Mouse (Mus musculus) layer of hippocampus, postnatal 14 days (tissue): ENCODE measurements at regions not wholly inside any gene's neighbourhood (a gene's known extent, or its start where the extent isn't known, plus 50 kb on each side); places are given as distances from the start of the nearest gene placed in this dataset.
A peak's percentile ranks its signal among the peaks of the same experiment; 100 is the strongest.
"Not testable (repeated sequence)": the region's sequence is repeated elsewhere in the genome, so short reads cannot be mapped to it uniquely, and the experiment has no call there.

Experiments used
- DNase-seq, 2 experiments: peaks; one replicate each; pipeline ENCODE4 v3.0.0; 2021 to 2022; ENCODE audit warnings: low spot score in 2 of 2, mixed read lengths in 1 of 2

DNA sequence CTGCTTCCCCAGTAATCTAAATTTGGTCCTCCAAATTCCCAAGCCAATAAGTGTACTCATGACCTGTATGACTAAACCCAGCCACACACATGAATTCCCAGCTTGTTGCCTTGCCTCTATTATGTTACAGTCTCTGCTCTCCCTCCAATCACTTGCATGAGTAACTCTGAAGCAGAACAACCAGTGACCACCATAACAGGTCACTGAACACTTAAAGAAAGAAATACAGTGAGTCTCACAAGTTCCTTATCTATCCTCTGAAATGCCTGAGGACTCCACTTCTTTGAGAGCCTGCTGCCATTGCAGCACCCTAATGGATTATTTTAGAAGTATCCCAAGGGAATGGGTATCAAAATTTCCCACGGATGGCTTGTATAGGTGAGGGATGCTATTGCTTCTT is 909.7 kb downstream of the Sorcs3 start:
- no peak for DNase-seq

DNA sequence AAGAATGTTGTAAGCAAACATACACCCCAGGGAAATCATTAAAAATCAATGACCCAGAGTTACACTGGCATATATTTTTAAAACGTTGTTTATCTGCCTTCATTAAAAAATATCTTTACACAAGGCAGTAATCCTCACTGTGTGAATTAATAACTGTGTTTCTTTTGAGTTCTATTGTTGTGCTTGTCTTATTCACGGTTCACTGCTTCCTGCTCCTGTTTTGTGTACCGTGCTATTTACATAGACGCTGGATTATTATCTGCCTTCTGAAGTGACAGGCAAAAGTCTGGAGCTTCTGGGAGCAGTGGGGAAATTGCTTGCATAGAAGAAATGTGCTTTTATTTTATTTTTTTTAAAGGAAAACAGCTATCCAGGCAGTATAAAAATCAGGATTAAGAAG is 925.8 kb downstream of the Sorcs3 start:
- DNase-seq: no peak

DNA sequence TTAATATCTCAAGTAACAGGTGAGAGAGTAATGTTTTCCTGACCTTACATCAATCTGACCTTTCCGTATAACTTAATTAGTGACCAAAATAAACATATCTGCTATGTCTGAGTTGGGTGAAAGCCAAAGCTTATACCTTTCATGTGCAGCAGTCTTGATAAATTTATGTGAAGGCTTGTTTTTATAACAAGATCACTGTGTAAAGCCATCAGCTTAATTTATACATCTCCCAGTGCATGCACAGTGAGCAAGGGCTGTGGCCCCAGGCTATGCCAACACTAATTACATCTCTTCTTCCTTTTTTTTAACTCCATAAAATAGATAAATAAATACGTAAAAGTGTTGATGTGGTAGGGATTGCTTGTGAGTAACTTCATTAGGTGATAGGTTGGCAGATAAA is 966.3 kb downstream of the Sorcs3 start:
- DNase-seq: no peak

DNA sequence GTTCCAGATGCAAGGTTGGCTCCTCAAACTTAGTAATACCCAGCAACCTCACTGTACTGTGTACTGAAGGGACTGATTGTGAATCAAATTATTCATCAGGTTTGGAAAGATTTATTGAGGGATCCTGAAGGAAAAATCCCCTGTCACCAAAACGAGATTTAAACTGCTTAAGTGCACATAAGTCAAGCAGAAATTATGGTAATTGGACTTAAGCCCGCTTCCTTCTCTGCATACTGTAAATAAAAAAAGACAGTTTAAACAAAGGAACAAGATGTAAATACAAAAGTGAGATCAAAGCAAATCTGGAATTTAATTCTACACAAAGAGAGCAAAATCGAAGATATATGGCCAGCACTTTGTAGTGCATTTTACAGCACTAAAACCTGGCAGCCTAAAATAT is 1002.1 kb downstream of the Sorcs3 start:
- no peak for DNase-seq

DNA sequence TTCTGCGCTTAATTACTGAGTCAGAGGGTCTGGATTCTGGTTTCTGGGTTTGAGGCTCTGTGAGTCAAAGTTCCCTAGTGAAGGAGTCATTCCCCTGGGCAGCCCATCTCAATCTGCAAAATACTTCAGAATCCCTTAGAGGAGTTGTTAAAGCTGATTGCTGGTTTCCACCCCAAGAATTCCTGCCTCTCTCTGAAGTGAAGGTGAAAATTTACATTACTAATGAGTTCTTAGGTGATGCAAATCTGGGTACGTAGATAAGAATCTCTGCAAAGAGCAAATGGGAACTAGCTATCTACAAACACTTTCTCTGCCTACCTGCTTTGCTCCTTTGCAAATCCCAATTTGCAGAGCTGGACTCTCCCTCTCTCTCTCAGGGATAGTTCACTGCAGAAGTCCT is 1036.8 kb downstream of the Sorcs3 start:
- no peak for DNase-seq

DNA sequence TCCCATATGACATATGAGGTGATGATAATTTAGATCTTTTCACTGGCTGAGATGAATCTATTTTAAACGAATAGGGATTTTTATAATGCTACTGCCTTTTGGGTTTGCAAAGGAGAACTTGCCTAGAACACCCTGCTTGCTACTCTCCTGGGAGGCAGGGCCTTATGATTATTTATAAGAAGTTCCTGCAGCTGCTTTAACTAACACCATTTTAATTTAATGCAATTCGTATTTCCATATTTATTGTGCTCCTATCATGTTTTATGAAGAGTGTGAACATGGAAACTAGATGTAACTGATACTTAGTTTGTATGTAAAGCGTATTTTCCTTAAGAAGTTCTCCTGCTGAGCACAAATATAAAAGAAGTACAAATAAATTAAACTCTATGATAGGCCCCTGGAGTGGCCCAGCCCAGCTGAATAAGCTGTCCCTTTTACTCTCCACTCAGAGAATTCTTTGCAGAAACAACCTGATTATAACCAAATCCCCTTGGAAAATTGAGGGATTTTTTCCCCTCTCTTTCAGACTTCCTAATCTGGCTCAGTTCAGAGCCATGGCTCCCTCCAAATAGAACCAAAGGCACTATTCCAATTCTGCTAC is 1039.4 kb downstream of the Sorcs3 start:
- DNase-seq: no peak

DNA sequence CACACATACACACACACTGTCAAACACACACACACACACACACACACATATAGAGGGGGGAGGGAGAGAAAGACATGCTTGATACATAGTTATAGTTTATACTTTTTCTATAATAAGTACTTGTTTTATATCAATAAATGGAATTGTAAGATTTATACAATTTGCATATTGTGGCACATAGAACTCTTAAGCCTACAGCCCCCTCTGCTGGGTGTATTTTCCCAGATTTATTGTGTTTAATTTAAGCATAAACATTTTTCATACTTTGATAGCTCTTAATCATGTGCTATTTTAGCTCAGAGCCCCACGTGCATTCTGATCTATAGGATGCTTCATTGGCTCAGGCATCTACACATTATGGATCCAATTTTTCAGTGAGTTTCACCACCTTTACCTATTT is 1058.8 kb downstream of the Sorcs3 start:
- DNase-seq: peak in 1 of 2 experiments; percentile 44

DNA sequence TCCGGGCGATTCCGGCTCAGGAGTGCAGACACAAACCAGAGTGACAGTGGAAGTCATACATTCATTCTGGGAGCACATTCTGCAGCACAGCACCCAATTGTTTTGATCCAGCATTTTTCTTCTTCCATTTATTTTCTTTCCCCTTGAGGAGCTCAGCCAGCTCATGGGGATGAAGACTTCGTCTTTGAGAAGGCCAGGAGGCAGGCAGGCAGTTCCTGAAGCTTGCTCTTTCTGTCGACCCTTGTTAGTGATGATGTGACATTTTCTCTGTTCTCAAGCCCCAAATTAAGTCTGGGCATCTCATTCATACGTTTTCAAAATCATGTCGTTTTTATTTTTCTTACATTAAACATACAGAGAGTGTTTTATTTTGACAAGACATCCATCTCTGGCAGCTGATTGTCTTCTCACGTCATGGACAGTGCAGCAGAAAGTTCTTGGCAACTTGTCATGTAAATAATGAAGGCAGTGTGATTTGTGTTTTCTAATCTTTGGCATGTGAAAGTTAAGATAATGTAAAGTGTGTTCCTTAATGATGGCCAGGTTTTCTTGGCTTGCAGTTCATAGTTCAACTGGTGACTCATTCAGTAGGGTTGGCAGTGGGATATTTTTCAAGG is 1062.1 kb downstream of the Sorcs3 start:
- no peak for DNase-seq

DNA sequence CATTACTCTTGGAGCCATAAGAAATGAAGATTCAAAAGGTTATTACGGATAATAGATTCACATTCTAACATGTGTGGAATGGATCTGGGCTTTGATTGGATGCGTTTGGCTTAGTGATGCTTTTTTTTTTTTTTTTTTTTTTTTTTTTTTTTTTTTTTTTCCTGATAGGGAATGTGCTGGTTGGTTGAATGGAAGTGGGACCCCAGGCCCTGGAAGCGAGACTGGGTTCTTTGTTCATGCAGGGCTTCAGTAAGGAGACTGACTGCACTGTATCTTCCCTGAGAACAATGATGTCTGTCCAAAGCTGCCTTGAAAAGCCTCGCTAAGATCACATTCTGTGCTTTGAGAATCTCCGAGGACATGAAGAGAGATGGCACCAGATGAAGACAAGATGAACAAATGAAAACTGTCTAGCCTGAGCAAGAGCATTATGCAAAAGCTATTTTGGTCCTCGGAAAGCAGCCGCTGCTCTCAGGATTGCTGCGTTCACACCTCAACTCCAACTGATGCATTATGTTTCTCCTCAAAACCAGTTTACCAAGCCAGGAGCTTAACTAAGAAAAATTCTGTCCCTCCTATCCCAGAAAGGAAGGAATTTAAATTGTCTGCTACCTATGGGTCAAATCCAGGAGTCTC is 1076.9 kb downstream of the Sorcs3 start:
- peak in 1 of 2 experiments; percentile 10 for DNase-seq

DNA sequence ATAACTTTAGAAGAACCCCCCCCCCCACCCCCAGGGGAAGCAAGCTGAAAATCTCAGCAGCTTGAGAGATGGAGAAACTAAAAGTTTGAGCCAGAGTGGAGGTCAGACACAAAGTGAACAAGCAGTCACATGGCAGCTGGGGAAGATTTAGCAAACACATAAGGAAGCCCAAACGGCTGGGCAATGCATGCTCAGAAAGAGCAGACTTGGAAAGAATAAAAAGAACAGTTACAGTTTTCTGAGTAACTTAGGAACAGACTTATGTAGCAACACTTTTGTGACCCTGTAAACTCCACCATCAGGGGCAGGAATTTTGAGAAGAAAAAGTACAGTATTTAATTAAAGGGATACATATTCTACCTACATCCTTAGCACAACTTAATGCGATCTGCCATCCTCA is 1089.2 kb downstream of the Sorcs3 start:
- no peak for DNase-seq

DNA sequence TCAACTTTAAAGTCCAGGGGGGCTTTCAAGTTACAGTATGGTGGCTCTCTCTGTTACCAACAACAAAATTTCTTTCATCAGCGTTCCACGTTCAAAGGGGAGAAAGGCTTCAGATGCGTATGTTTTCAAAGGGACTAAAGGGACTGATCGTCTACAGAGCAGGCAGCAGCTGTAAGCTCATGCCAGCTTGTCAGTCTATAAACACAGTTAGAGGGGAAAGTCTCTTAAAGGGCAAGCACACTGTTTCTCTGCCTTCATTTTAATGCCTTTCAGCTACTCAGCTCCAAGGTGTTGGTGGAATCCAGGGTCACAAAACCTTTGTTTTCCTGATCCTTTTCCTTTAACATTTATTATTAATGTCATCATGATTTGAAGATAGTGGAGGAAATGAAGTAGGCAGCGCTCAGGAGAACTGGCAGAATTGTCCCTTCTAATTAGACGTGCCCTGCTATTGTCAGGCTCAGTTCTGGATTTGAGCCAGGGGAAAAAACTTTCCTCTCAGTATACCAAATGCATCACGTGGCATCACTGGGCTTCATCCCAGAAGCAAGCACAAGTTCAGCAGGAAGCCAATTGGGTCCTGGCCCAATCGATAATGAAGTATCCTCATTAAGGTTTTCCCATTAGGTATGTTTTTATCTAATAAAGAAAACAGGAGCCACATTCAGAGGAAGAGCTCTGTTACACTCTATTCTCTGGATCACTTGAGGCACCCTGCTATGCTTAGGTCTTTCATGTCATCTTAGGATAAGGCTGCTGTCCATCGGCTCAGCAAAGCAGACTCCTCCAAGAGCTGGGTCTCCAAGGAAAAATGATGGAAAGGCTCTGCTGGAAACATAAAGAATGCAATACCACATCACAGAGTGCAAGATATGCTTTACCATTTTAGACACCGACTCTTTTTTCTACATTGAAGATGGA is 1093.8 kb downstream of the Sorcs3 start:
- DNase-seq: peak in 1 of 2 experiments; percentile 69

DNA sequence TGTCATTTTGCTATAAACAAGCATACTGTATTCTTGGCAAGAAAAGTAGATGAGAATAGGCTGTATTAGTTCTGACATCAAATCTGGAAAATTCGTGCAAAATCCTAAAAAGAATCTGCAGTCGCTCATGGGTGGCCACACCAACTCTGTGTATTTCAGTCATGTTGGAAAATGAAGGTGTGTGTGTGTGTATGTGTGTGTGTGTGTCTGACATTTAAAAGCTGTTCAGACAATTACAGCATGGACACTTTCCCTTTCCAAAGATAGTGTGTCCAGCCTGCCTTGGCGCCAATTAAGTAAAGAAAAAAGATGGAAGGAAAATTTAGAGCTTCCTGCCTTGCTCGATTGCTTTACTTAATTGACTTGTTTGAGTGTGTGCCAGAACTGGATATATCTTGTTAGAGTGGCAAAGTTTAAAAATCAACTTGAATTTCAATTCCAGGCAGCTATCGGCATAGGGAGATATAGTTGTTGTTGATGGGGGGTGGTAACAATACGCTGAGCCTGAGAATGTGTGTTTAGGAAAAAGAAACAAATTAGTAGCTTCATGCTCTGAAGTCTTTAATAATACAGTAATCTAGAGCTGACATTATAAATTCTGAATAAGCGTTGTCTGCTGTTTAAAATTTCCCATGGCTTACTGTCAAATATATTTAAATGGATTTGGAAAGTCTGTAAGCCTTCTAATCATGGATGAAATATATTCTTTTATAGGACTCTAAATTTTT is 1095.7 kb downstream of the Sorcs3 start:
- DNase-seq: no peak

DNA sequence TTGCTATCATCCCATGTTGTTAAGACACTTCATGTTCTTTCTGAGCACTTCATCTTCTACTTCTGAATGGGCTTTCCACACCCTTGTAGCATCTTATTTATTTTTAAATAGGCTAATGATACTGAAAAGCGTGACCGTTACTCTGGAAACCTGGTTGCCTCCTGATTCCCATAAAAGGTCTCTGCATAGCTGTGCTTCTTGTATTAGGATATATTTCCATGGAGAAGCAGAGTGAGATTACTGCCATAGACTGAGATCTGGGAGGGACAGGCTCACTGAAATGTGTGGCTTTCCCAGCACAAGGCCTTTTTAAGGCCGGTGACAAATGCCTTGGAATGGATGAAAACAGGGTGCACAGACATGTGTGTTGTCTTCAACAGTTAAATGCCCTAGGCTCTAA is 1100.0 kb downstream of the Sorcs3 start:
- DNase-seq: no peak

DNA sequence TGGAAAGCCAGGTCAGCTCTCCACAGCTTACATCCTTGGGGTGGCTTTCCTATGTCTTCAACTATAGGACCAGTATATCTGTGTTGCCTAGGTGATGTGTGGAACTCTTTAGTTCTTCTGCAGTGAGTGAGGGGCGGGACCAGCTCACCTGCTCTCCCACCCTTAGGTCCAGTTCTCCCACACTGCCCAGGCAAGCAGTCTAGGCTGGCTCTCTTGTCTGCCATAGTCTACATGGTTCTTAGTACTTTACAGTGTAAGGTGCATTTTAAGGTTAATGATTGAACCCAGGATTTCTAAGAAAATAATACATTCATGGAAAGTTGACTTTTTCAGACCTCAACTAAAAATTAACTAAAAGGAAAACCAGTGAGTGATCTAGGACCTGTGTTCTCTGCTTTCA is 1108.4 kb downstream of the Sorcs3 start:
- no peak for DNase-seq

DNA sequence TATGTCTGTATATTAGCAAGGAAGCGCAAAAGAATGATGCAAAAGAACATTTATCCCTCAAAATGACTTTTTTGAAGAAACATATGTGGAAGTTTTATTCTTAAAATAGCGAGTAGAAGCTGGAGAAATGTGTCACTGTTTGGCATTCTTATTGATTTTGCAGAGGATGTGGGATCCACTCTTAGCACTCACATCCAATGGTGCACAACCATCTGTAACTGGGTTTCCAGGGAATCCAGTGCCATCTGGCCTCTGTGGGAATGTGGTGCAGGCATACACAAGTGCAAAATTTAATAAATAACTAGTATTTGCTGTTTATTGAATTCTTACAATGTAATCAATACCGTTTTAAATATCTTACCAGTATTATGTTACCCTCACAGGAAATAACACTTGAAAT is 1153.8 kb downstream of the Sorcs3 start:
- DNase-seq: peak; percentile 20 to 61

DNA sequence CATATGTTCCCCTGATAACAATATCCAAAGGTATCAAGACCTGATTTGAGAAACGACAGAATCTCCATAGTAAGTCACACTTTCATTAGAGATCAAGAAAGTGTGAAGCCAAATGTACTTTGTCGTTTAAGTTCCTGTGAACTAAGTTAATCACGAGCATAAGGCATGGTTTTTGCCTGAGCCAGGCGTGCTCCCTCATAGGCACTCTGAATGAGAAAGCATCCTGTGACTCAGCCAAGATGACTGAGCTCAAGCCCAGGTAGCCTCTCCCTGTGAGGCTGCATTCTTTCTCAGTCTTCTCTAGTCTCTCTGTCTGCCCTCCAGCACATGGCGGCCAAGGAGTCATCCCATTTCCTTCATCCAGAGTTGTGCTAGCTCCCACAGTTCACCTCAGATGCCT is 1154.9 kb downstream of the Sorcs3 start:
- DNase-seq: no peak

DNA sequence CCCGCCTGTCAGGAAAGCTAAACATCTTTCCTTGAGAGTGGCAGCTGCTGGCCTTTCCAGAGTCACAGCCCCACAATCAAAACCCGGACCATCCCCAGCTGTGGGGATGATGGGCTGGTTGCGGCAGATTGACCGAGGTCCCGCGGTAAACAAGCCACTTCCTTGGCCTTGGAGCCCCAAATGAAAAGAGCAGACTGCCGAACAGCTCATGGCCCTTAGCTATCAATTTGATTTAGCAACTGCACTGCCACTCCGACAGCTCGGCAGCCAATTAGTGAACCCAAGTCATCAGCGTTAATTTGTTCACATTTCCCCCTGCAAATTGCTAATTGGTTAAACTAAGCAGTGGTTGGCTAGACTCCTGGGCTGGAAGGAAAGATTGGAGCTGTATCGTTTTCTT is 1155.3 kb downstream of the Sorcs3 start:
- not testable (repeated sequence) for DNase-seq

DNA sequence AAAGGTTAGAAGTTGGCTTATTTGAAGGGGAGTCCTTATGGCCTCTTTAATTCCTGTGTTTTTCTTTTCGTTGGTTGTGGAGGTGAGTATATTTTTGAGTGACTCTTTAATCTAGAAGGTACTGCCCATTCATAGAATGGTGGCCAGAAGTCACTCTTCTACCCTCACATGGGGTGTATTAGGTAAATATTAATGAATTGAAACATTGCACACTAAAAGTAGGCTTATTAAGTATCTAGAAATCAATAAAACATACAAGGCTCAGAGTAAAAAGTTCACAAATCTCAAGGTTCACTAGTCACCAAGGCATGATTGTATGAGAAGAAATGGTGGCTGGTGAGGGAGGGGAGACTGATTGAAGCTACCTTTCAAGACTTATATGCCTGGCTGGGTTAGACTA is 1167.1 kb downstream of the Sorcs3 start:
- no peak for DNase-seq

DNA sequence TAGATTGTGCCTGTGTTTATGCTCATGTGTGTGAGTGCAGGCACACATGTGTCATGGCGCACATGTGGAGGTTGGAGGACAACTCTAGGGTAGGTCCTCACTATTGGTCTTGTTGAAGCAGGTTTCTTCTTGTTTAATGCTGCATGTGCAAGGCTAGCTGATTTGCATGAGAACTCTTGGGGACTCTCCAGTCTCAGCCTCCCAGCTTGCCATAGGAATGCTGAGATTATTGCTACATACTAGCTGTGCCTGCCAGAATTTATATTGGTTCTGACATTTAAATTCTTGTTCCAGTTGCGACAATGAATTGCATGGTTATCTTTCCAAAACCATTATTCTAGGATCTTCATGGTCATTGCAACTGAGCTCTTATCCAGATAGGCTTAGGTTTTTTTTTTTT is 1168.5 kb downstream of the Sorcs3 start:
- DNase-seq: no peak

DNA sequence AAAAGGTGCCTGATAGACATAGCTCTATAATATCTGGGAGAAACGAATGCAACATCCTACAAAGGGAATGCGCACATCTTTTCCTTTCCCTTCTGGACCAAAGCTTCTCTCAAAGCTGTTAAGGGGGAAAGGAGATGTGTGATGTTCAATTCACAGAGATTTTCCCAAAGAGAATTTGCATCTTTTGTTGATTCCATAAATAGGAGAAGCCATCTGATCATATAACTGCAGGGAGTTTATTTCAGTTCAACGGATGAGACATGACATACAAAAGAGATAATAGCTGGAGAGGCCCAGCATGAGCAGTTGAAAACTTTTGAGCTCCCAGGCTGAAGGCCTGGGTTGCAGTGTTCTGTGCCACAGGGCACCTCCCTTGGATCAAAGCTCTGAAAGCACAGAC is 1169.1 kb downstream of the Sorcs3 start:
- no peak for DNase-seq
